Comparison of ENCODE assay signal across 34 mouse cellular contexts in the genomic region with DNA sequence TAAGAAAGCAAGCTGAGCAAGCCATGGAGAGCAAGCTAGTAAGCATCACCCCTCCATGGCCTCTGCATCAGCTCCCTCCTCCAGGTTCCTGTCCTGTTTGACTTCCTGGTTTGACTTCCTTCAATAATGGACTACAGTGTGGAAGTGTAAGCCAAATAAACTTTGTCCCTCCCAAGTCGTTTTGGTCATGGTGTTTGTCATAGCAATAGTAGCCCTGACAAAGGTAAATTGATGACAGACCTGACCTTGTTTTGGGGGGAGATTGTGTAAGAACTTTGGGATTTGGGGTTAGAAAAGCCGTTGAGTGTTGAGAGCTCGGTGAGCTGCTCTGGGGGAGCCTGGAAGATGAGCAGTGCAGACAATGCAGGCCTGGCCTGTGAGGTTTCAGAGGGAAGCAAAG.
"Had no signal": no experiment of that assay in that cellular context is flagged by ENCODE, and none has a peak within 500 bp of the region (broad histone marks: within the 10 kb centered on the region; RNA-seq: fewer than 3 reads in every experiment).

No protein-coding gene starts in this region.

- H3K36me3 ChIP-seq: heart, embryonic 10.5 days; heart, embryonic 12.5 days; heart, embryonic 13.5 days; heart, embryonic 15.5 days; hindbrain, embryonic 12.5 days; hindbrain, embryonic 15.5 days; intestine, embryonic 15.5 days; kidney, embryonic 15.5 days had no signal

- H3K27me3 ChIP-seq: heart, embryonic 15.5 days; hindbrain, embryonic 15.5 days; intestine, embryonic 15.5 days; kidney, embryonic 15.5 days had no signal

- H3K4me3 ChIP-seq: heart, adult 2 months; heart, embryonic 10.5 days; heart, embryonic 12.5 days; heart, embryonic 13.5 days; heart, embryonic 15.5 days; hindbrain, embryonic 12.5 days; hindbrain, embryonic 15.5 days; intestine, embryonic 15.5 days; kidney, embryonic 15.5 days; layer of hippocampus, adult 2 months had no signal

- ATAC-seq: hindbrain, embryonic 16.5 days; hindbrain, postnatal 0 days; inflammation-experienced regulatory T-cells, adult 6 months; intestine, embryonic 15.5 days; intestine, postnatal 0 days had no signal

- H3K27ac ChIP-seq: heart, adult 2 months; heart, embryonic 10.5 days; heart, embryonic 13.5 days; heart, embryonic 15.5 days; hindbrain, embryonic 12.5 days; hindbrain, embryonic 14.5 days; hindbrain, embryonic 15.5 days; hindbrain, postnatal 0 days; intestine, embryonic 15.5 days; kidney, embryonic 15.5 days; kidney, postnatal 0 days; layer of hippocampus, adult 2 months had no signal

- H3K9ac ChIP-seq: heart, embryonic 12.5 days; heart, embryonic 13.5 days; heart, embryonic 15.5 days; hindbrain, embryonic 12.5 days; hindbrain, embryonic 14.5 days; hindbrain, embryonic 15.5 days; intestine, embryonic 15.5 days; kidney, embryonic 15.5 days had no signal

- H3K4me2 ChIP-seq: heart, embryonic 11.5 days; heart, embryonic 12.5 days; heart, embryonic 13.5 days; heart, embryonic 15.5 days; hindbrain, embryonic 12.5 days; hindbrain, embryonic 14.5 days; hindbrain, embryonic 15.5 days; intestine, embryonic 15.5 days; kidney, embryonic 15.5 days had no signal

- H3K9me3 ChIP-seq: heart, embryonic 10.5 days; heart, embryonic 12.5 days; heart, embryonic 13.5 days; heart, embryonic 15.5 days; hindbrain, embryonic 12.5 days; hindbrain, embryonic 15.5 days; intestine, embryonic 15.5 days; kidney, embryonic 15.5 days had no signal

- DNase-seq: heart, adult 18-20 months; heart, adult 2 months; heart, postnatal 10 days; heart, postnatal 14 days; heart, postnatal 36 days; heart, postnatal 4 days; kidney, adult 11 months; kidney, adult 18-20 months; kidney, adult 2 months; kidney, adult 8-10 months; kidney, adult 9 months; kidney, postnatal 10 days; kidney, postnatal 14 days; kidney, postnatal 25 days; kidney, postnatal 36 days; kidney, postnatal 4 days; layer of hippocampus, adult 9-11 months; layer of hippocampus, postnatal 36 days had no signal
